Mouse (Mus musculus) gastrocnemius, postnatal 14 days (tissue): ENCODE measurements around the gene Chst10. TPM values are rescaled to one million over a fixed set of nuclear protein-coding genes. Genes with fewer than 3 reads are reported as not detected.

Experiments
- DNase-seq: peaks from one replicate; pipeline ENCODE4 v3.0.0; 2021; ENCODE audit warnings: mixed read lengths
- intact Hi-C: fragments of 180-260 bp; cut with DNase I; formaldehyde crosslinking; loops from one replicate; pipeline ENCODE4 v1.15.1; 2025; ENCODE audit warnings: low total_unique reads
- total RNA-seq, 2 experiments: library from RNA; stranded (reverse); gene quantifications; 2 replicates each; pipeline ENCODE4 v1.2.3; 2021

The Chst10 gene
- total RNA-seq, 2 experiments from 2014 or later = 0.20 to 0.53 TPM

- DNase-seq = no peak
- intact Hi-C loops = no loop called here
These were observed 24.1 kb downstream of the Chst10 start for GRCm38 (mm10) chr1:38873911-38874310.

DNA sequence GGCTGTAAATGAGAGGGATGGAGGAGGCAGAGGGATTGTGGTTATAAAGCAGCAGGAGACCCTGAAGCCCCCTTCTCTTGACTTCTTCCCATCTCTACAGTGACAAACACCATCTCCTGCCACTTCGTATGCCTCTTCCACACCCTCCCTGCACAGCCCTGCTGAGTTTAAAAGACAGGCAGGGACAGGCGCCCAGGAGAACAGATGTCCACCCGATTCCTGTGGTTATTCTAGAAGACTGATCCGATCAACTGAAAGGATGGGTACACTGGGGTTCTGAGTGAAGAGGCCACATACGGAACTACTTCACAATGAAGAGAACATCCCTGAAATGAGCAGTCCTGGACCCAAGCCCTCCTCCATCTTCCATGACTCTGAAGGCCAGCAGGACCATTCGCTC is 26.1 kb downstream of the Chst10 start:
- intact Hi-C loops = no loop called here

GRCm38 (mm10) chr1:38869398-38870195 is 28.4 kb downstream of the Chst10 start:
- intact Hi-C loops = no loop called here

More for the DNA sequence above, 26.1 kb downstream of the Chst10 start:
- no peak for DNase-seq

DNA sequence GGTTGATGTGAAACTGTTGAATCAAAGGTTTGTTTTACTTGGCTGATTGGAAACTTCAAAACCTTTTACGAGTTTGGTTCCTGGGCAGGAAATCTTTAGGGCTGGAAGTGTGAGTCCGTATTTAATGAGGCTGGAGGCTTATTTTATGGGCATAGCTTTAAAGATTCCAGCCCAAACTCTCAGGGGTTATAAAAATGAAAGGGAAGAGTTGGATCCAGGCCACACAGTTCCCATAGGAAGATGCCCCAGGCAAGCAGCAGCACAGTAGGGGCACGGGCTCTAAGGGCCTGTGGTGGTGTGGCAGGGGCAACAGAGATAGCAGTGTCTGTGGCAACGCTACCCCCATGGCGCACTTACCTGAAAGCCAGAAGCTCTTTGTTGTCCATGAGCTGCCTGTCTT is 31.7 kb downstream of the Chst10 start:
- intact Hi-C loops = no loop called here
- DNase-seq = no peak

More at GRCm38 (mm10) chr1:38869398-38870195, 28.4 kb downstream of the Chst10 start:
- DNase-seq = no peak

DNA sequence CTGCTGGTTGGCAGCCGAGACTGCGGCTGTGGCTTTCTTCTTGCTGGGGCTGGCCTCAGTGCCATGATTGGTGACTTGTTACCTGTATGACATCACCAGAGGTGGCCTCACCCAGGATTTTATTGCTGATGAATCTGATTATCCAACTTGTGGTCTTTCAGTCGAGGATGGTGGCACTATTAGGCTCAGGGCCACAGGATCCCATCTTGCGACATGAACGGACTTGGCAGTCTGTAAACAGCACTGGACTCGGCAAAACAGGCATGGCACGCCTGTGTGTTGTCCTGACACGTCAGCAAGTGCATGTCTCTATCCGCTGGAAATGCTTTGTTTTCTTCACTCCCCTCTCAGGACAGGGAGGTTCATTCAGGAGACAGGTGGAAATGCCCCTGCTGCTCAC is 33.6 kb downstream of the Chst10 start:
- intact Hi-C loops = no loop called here
- DNase-seq = no peak

- intact Hi-C loops = no loop called here
- DNase-seq = peak; percentile 9
These were observed 35.7 kb downstream of the Chst10 start for GRCm38 (mm10) chr1:38862213-38862612.

GRCm38 (mm10) chr1:38860867-38861524 is 37.0 kb downstream of the Chst10 start:
- no peak for DNase-seq
- intact Hi-C loops = no loop called here

GRCm38 (mm10) chr1:38860207-38860606 is 37.8 kb downstream of the Chst10 start:
- no peak for DNase-seq
- intact Hi-C loops = no loop called here

GRCm38 (mm10) chr1:38856196-38856595 is 41.8 kb downstream of the Chst10 start:
- DNase-seq = peak; percentile 35

GRCm38 (mm10) chr1:38852250-38852649 is 45.7 kb downstream of the Chst10 start:
- intact Hi-C loops = no loop called here
- DNase-seq = no peak

More at GRCm38 (mm10) chr1:38856196-38856595, 41.8 kb downstream of the Chst10 start:
- intact Hi-C loops = no loop called here

DNA sequence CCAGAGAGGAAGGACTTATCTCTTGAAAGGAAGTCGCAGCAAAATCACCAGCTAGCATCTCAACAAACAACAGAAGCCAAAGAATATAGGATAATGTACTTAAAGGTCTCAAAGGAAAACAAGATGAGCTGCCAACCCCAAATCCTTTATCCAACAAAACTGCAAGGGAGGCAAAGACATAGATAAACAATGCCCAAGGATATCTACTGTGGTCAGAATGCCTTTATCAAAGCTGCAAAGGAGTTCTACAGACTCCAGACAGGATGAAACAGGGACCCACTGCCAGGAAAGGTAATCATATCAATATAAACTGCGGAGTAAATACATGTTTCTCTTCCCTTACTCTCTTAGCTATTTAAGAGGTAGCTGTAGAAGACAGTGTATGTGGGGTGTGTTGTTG is 47.3 kb downstream of the Chst10 start:
- intact Hi-C loops = no loop called here
- DNase-seq = no peak

- no peak for DNase-seq
- intact Hi-C loops = no loop called here
These were observed 49.3 kb downstream of the Chst10 start for GRCm38 (mm10) chr1:38848451-38849289.

DNA sequence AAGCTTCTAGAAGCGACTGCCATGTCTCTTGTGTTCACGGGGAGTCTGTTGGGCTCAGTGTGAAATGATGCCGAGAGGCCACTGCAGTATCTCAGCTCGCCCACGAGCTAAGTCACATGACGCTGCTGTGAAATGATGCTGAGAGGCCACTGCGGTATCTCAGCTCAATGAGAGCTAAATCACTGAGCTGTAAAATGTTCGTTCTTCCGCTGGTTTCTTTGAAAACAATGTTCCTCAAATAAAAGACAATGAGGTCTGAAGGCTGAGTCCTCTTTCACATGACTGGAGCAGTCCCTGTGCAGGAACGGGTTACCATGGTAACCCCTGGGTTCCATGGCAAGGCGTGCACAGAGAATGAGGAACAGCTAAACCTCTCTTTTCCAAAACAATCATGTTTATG is 50.0 kb downstream of the Chst10 start:
- DNase-seq = no peak
- intact Hi-C loops = no loop called here

- intact Hi-C loops = no loop called here
- no peak for DNase-seq
These were observed 54.7 kb downstream of the Chst10 start for GRCm38 (mm10) chr1:38843275-38843674.

DNA sequence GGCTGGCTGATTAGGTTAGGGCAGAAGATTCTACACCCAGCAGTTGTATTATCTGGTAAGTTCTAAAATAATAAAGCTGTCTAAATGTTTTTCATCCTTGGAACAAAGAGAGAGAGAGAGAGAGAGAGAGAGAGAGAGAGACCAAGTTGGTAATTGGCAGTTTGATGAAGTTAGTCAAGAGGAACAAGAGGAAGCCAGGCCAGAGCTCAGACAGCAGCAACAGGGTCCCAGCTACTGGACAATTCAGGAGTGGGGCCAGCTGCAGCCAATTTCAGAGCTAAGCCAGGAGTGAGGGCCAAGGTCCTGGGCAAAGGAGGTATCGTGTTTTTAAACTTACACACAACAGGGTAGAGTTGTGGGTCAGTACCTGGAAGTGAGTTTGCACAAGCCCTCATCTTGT is 55.1 kb downstream of the Chst10 start:
- DNase-seq = no peak
- intact Hi-C loops = no loop called here

DNA sequence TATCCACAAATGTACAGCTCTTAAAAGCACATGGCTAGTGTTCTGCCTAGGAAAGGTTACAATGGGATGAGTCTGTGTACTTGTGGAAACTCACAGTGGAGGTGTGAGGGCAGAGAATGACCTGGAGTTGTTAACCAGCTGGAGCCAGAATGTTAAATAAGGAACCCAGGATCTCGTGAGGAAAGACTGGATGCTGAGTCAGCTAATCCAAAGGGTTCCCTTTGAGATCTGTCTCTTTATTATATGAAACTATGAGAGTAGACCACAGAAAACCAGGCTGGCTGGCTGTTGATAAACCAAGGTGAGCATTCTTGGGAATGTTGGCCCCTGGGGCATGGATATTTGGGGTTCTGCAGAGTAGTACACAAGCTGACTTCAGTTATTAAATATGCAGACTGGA is 58.0 kb downstream of the Chst10 start:
- intact Hi-C loops = no loop called here
- no peak for DNase-seq

DNA sequence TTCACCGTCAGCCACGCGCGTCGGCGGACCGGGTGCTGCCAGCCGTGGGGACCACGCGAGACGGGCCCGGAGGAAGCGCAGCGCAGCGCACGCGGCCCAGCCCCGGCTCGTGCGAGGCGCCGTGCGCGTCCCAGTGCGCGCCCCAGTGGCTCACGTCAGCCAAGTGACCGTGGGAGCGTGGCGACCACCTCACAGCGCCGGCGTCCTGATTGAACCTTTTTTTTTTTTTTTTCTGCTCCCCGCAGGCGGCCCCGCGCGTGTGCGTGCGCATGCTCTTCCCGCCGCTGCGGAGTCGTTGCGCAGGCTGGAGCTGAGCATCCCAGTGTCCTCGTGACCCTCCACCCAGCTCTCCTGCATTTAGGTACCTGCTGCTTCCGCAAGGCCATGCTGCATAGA is 61.5 kb downstream of the Chst10 start, which contains the start of gene Lonrf2:
Lonrf2 (minus strand) TSS at position 235 of the 396 bp plus-strand sequence.
- no peak for DNase-seq
- intact Hi-C loops = no loop called here

DNA sequence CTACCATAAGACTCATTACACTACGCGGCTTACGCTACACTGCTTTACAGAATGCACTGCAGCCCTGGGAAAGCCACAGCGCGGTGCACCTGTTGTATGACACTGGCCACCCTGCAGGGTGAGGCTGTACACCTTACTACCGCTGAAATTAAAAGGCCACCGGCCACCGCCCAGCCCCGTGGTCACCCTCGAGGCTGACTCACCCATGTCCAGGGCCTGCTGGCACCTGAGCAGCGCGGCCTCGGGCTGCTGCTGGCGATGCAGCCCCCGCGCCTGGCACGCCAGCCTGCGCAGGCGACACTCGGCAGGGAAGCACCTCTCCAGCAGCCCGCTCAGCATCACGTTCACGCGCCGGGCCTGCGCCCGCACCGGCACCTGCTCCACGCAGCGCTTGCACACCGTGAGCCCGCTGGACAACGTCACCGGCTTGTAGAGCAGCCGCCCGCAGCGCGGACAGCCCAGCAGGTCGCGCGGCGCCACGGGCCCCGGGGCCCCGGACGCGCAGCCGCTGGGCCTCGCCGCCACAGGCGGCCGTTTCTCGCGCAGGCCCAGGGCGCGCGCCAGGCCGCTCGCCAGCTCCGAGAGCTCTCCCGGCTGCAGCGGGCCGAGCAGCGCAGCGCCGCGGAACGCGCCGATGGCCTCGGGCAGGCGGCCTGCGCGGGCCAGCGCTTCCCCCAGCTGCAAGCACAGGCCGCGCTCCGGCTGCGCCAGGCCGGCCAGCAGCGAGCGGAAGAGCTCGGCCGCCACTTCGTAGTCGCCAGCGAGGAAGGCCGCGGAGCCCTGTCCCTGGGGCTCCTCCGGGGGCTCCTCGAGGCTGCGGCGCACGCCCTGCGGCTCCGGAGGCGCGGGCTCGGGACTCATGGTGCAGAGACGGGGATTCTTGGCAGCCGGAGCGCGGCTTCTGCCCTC is 62.1 kb downstream of the Chst10 start:
- intact Hi-C loops = no loop called here

GRCm38 (mm10) chr1:38834899-38835298 is 63.1 kb downstream of the Chst10 start:
- peak; percentile 12 for DNase-seq
- intact Hi-C loops = no loop called here

More for the DNA sequence above, 62.1 kb downstream of the Chst10 start:
- DNase-seq = peak; percentile 32
